Mouse (Mus musculus) 3134 (cell line): ENCODE results near the gene Ppib.

ENCODE experiments used
- DNase-seq: peaks from one replicate; pipeline ENCODE4 v3.0.0-alpha.2; 2011; ENCODE audit warnings: low spot score; ENCODE audit not compliant: insufficient read length; ENCODE audit errors: extremely low read depth

Gene Ppib

DNA sequence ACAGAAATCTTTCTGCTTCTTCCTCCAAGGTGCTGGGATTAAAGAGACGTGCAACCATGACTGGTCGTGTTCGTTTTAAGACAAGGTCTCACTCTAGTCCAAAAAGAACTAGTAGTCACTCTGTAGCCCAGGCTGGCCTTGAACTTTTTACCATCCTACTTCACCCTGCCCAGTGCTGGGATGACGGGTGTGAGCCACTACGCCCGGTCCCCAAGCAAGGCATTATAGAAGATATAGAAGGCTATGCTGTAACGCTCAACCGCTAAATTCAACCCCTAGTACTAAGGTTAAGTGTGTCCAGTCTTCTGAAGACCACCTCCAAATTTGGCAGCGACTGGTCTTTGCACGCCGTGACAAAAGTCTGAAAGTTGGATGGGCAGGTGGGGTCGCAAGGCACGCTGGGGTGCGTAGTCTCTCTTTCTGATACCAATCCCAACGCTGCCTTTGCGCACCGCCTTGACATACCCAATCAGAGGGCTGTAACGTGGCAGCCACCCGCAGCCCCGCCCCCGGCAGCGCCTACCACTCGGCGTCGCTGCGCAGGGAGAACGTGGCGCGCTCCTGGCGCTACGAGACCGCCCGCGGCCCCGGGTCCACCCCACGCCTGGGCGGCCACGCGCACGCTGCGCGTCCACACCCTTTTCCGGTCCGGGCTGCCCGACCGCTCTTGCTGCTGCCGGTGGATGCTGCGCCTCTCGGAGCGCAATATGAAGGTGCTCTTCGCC is at the start of gene Ppib:
Gene Ppib, plus strand, starts transcription at position 640 of the 725 bp plus-strand sequence.
- peak; percentile 98 for DNase-seq

DNA sequence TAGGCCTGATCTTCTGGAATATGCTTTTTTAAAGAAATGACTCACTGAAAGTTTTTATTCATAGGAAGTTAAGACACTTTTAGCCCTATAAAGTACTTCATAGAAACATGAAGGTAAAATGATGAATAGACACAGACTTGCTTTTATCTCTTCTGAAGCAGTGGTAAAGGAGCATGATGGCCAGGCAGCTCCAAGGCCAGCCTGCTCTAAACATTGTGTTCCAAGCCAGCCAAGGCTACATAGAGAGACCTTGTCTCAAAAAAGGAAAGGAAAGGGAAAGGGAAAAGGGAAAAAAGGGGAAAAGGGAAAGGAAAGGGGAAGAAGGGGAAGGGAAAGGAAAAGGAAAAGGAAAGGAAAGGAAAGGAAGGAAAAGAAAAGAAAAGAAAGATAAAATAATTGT is 39.4 kb upstream of the Ppib start:
- DNase-seq = no peak

DNA sequence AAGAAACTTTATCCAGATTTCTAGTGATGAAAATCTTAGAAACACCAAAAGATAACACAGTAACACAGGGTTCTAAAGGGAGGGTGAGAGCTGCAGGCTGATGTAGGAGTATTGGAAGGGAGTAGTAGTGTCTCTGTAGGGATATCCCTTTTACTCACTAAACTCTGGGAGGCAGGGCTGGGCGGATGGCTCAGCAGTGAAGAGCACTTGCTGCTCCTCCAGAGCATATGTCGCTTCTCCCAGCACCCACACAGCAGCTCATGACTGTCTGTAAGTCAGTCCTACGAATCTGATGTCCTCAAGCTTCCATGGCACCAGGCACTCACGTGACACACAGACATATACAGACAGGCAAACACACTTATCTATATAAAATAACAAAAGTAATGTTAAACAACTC is 21.9 kb upstream of the Ppib start:
- DNase-seq = no peak

DNA sequence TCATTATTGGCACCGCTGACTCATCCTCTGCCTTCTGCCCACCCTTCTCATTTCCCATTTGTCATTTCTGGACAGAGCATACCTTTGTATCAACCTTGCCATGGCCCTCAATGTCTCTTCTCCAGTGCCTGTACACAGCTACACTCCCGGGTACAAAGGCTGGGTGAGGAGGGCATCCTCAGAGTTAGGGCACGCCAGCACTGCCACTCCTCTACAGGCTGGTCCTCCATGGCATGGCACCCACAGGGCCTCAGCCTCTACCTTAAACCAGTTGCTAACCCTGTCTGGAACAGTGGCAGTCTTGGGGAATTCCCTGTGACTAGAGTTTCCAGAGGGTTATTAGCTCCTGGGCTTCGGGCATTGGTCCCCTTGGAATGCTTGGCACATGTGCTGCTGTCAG is 21.4 kb upstream of the Ppib start:
- no peak for DNase-seq

DNA sequence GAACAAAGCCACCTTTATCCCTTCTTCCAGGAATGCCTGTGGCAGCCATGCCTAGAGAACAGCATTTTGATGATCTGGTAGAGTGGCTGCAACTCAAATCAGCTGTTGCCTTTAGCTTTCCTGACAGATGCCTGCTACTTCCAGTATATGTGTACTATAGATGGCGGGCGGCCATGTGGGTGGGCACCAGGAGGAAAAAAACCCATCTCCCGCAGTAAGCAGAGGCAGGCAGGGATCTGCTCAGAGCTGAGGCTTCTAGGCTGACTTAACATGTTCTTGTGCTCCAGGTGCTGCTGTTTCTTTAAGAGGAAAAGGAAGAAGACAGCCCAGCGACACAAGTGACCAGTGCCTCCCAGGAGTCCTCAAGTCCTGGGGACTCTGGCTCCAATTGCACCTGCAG is 20.7 kb upstream of the Ppib start:
- no peak for DNase-seq

DNA sequence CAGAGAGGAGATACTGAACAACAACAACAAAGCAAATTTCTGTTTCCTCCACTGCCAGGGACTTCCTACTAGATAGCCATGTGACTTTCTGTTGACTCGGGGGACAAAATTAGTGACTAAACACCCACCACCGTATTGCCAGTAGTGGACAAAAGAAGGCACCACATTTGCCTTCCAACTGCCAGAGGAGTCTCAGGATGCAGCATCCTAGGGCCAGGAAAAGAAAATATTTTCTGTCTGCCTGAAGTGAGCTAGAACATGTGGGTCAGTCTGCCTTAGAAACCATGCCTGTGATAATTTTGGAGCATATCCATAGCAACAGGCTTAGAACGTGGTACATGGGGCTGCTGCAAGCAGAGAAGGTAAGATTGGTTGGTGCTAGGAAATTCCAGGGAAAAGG is 19.2 kb upstream of the Ppib start:
- no peak for DNase-seq

DNA sequence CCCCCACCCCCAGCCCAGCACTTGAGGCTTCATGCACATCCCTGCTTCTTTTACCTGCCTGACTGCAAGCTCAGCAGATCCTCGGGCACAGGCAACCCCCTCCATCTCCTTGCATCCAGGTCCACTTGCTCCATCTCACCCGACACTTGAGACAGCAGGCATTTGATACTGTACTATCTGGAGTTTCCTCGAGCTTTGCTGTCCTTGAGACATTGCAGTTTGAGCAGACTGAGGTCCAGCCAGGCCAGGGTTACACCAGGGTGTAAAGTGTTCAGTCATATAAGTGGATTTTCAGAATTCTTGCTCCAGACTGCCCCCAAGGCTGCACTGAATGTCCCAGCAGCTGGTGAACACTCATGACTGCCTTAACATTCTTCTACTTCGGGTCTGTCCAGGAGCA is 17.7 kb upstream of the Ppib start:
- DNase-seq = no peak

DNA sequence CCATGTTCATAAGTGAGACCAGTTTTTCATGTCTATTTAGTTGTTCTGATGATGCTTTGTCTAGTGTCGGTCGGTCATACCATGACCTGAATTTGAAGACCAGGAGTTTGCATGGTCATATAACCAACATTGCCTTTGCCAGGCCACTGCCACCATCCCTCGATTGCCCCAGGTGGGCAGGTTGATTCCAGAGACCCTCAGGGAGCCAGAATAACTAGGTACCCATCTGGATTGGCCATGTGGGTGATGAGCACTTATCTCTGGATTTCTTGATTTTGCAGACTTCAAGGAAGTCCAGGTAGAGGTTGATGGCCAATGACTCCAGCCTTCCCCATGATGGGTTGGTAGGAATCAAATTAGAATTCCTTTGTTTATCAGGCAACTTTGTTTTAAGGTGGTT is 16.8 kb upstream of the Ppib start:
- no peak for DNase-seq

DNA sequence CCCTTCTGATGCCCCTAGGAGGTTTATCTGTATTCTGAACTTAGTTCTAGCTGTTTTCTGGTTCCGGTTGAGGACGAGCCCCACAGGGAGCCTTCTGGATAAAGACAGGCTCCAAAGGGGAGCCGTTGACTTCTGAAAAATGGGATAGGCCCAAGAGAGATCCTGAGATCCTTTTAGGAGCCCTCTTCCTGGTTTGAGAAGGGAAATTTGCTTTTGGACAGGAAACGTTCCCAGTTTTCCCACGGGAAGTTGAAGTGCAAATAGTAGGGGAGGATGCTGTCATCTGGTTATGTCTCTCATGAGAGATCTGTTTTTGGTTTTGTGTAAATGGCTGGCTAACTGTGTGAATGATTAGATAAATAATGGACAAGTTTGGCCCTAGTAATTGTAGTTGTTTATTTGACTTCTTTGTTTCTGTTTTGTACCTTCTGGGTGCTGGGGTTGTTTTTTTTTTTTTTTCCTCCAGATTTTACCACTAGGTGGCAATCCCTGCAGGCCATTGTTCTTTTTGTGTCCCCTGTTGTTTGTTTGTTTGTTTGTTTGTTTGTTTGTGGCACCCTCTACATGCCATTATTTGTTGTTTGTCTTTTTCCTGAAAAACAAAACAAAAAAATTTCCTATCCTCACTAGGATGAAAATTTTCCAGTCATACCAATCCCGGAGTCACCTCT is 10.0 kb upstream of the Ppib start:
- DNase-seq = no peak

DNA sequence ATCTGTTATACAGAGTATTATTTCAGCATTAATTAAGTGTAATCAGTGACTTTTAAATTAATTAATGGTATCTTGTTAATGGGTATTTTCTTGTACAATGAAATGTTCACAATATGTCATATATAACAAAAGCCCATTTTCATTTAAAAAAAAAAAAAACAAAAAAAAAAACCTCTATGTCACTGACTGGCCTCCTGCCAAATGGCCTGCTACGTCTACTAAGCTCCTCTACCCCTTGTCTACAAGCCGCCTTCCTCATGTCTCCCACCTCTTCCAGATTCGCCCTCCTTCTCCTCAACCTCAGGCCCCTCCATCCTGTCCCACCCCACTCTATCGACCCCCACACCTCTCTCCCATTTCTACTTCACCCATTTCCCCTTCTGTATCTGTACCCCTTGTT is 8.5 kb upstream of the Ppib start:
- no peak for DNase-seq

DNA sequence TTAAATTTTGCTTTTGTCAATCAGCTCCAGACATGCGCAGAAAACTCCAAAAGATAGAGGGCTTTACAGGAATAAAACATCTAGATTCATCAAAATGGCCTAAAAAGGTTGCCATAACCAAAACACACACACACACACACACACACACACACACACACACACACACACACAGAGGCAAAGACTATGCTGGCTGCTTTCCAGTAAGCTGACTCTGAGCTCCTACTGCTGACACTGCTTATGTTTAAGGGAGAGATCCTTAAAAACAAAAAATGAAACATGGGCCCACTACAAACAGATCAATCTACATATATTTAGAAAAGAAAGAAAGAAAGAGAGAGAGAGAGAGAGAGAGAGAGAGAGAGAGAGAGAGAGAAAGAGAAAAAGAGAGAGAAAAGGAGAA is 7.3 kb upstream of the Ppib start:
- no peak for DNase-seq

DNA sequence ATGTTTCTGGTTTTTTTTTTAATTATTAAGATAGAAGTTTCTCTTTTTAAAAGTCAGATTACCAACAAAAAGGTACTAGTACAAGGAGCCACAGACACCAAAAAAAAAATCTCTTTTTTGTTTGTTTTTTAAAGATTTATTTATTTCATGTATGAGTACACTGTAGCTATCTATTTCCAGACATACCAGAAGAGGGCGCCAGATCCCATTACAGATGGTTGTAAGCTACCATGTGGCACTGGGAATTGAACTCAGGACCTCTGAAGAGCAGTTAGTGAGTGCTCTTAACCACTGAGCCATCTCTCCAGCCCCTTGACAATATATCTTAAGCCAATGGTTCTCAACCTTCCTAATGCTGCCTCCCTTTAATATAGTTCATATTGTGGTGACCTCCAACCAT is 6.4 kb upstream of the Ppib start:
- DNase-seq = no peak

DNA sequence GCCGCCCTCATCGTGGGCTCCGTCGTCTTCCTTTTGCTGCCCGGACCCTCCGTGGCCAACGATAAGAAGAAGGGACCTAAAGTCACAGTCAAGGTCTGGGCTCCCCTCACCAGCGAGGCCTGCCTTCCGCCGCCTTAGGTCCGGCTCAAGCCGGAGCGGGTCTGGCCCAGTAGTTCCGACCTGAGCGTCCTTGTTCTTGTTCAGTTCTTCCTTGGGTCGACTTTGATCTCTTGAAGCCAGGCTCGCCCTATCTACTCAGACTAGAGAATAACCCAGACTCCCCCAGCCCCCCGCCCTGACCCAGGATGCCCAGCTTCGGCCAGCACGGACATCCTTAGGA is 256 bp downstream of the Ppib start:
- no peak for DNase-seq

DNA sequence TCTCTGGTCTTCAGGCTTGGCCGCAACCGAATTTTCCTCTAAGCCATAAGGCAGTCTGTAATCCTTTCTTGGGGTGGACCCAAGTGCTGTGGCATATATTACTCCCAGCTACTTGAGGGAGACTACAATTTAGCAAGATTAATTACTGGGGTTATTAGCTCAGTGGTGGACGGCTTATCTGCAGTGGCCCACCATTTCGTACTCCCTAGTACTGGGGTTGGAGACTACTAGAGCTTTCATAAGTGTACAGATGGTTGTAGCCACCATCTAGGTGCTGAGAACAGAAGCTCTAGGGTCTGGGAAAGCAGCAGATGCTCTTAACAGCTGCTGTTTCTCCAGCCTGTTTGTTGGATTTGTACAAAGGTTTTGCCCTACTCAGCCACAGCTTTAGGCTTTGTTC is 964 bp downstream of the Ppib start:
- no peak for DNase-seq

DNA sequence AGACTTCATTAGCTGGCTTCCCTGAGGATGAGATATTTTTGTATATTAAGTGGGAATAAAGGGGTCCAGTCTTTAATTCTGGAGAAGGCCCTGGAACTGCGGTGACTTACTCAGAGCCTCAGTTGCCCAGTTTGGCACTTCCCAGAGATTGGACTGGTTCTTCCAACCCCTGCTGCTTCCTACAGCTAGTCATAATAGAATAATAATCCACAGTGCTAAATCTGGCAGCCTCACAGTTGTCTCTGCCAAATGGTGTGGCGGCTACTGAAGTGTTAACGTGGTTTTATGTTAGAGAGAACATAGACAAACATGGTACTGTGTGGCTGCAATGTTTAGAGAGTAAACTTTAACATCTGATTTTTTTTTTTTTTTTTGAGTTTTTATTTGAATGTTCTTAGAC is 1.6 kb downstream of the Ppib start:
- no peak for DNase-seq

DNA sequence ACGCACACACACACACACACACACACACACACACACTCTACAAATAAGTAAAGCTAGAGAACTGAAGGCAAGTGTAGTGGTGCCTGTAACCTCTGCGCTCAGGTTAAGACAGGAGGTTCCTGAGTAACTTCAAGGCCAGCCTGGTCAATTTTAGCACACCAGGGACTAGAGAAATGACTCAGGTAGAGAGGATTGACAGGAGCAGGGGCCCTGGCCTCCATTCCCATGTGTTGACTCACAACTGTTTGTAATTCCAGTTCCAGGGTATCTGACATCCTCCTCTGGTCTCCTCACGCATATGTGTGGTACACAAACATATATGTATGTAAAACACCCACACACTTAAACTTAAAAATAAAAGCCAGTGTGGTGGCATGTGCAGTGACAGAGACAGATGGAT is 3.4 kb downstream of the Ppib start:
- DNase-seq = no peak

DNA sequence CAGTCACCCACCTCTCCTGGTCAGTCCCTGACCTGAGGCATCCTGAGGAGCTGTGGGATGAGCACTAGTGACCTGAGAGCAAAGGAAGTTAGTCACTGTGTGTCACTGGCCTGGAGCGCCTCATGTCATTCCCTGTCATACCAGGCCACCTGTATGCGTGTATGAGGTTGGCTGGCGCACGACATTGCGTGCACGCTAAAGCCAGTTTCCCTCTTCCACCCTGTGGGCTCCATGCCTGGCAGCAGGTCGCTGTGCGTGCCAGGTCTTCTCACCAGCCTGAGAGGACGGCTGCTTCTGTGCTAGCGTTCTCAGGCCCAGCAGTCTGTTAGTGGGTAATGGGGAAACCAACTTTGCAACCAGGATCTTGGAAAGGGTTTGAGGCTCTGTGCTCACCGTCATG is 4.3 kb downstream of the Ppib start:
- DNase-seq = no peak

DNA sequence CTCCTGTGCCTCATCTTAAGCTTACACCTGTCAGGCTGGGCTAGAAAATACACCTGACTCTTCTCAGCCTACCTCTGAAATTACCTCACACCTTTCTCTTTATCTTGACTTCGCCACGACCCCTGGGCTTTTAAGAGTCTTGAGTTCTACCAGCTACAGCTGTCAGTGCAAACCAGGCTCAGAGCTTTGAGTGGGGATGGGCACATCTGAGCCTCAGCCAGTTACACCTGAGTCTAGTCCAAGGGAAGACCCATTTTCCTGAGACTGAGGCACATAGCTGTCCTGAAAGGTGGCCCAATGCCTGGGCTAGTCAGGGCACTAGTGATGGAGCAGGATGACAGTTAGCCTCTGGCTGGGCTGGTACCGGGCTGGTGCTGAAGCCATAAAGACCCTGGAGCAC is 6.8 kb downstream of the Ppib start:
- DNase-seq = no peak

DNA sequence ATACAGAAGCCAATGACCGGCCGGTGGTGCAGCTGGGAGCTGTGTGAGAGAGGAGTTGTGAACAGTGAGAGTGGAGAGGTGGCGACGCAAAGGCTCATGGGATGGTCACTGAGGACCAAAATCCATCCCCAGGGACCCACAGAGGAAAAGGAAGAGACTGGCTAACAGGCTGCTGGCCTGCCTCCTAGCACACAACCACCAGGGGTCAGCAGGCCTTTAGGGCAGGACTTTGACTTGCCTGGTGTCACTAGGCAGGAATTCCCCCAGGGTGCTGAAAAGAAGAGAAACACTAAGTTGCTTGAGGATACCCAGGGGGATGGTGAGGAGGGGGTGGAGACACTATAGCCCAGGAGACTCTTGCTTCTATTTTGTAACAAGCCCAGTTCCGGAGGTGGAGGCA is 7.5 kb downstream of the Ppib start:
- DNase-seq = no peak

DNA sequence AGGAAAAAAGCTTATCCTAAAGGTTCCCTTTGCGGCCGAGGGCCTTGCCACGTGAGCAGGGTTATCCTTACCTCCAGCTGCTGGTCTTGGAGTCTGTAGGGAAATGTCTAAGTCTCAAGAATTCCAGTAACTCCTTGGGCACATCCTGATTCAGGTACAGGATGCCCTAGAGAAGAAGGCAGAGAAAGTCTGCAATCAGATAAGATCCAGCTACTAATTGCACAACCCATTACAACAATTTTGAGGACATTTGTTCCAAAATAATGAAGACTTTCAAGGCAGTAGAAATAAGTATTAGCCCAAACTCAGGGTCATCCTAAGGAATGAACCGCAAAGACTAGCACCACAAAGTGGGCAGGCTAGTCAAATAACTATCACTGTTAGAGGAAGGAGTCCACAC is 8.0 kb downstream of the Ppib start:
- no peak for DNase-seq

DNA sequence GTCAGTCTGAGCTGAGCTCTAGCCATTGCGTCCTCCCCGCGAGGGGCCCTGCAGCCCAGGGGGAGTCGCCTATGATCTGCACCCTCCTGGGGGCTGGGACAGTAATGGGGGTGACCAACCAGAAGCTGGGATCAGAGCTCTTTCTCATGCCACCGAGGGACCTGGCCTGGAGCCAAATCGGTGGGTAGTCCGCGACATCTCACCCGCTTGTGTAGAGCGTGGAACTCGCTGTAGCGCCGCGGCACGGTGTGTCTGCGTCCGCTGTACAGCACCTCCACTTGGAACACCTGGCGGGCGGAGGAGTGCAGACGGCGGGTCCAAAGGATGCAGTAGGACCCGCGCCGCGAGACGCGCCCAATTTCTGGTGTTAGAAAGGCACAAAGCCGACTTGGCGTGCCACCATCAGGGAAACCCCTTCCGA is 9.0 kb downstream of the Ppib start:
- DNase-seq = no peak

DNA sequence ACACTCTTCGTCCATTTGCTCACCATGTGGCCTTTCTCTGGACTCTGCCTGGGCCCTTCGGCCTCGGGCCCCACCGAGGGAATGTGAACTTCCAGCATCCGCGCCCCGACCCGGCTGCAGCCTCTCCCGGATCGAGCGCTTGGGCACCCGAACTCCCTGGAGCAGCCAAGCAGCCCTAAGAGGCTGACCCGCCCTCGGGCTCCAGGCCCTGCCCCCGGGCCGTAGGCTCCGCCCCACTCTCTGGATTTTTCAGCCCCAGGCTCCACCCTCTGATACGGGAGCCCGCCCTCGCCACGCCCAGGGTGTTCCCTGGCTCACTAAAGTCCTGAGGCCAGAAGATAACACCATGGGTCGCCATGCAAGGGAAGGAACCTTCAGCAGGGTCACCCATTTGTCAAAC is 9.6 kb downstream of the Ppib start, which contains the start of gene Snx22:
Gene Snx22, minus strand, starts transcription at position 137 of the 400 bp plus-strand sequence.
- peak; percentile 31 for DNase-seq

DNA sequence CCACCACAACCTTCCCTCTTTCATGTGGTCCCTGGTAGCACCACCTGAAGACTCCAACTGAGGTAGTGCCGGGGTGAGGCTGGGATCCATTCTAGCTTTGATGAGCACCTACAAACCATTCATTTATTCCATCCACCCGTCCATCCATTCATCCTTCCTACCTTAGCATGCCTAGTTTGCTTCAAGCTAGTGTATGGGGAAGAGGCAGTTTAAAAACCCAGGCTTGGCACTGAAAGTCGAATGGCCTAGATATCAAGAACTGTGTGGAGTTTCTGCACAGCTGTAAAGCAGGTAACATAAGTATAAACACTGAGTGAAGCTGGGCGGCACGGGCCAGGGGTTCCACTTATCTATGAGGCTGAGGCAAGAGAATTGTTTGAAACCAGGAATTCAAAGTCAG is 10.1 kb downstream of the Ppib start:
- no peak for DNase-seq
